Mouse (Mus musculus) intestine, embryonic 15.5 days (tissue): ENCODE results near the gene Kcnma1. TPM values are rescaled to one million over a fixed set of nuclear protein-coding genes. Genes with fewer than 3 reads are reported as not detected.

Experiments
- ATAC-seq: fragments of 200-750 bp; cut with Nextera tagmentation; 2 replicates; pipeline ENCODE4 v1.8.0; 2017; ENCODE audit warnings: moderate TSS enrichment, moderate library complexity
- H3K27ac ChIP-seq: fragments of 300-500 bp; sonication (generic); 2 replicates; pipeline ENCODE4 v1.5.1; 2015; ENCODE audit warnings: mild to moderate bottlenecking, inconsistent platforms
- H3K27me3 ChIP-seq: fragments of 300-500 bp; sonication (generic); replicated peaks from 2 replicates; pipeline ENCODE4 v1.6.1; 2015; ENCODE audit warnings: inconsistent platforms
- H3K36me3 ChIP-seq: fragments of 300-500 bp; sonication (generic); 2 replicates; pipeline ENCODE4 v1.6.1; 2015; ENCODE audit warnings: inconsistent platforms
- H3K4me1 ChIP-seq: fragments of 300-500 bp; sonication (generic); replicated peaks from 2 replicates; pipeline ENCODE4 v1.6.1; 2015; ENCODE audit warnings: inconsistent platforms
- H3K4me2 ChIP-seq: fragments of 300-500 bp; sonication (generic); replicated peaks from 2 replicates; pipeline ENCODE4 v1.6.1; 2015; ENCODE audit warnings: mild to moderate bottlenecking, inconsistent platforms
- H3K4me3 ChIP-seq: fragments of 300-500 bp; sonication (generic); replicated peaks from 2 replicates; pipeline ENCODE4 v1.5.1; 2015; ENCODE audit warnings: inconsistent platforms
- H3K9ac ChIP-seq: fragments of 300-500 bp; sonication (generic); 2 replicates; pipeline ENCODE4 v1.6.1; 2015; ENCODE audit warnings: inconsistent platforms
- H3K9me3 ChIP-seq: fragments of 300-500 bp; sonication (generic); 2 replicates; pipeline ENCODE4 v1.6.1; 2016; ENCODE audit warnings: inconsistent platforms
- WGBS: fragments of 180-500 bp; shearing (Covaris S2); methylation state at CpG from one replicate; pipeline ENCODE4 v1.1.7; 2015; 5-methylcytosine and 5-hydroxymethylcytosine counted together
- polyA plus RNA-seq: library from polyadenylated mRNA; unstranded; fragments of >200 nt; fragmentation: Nextera tagmentation; extraction: Ambion mirVana; gene quantifications from 2 replicates; pipeline ENCODE4 v1.2.1, GENCODE M21; 2015

Kcnma1 gene
- polyA plus RNA-seq, 1 experiment from 2014 or later: 7.4 TPM

GRCm38 (mm10) chr14:23400777-23401469, 613.4 kb downstream of the Kcnma1 start:
- Histone ChIP-seq H3K4me3 (no peak overlapping the region), H3K4me1 (no peaks in the 10 kb centered on the region), H3K27me3 (no peaks in the 10 kb centered on the region), H3K27ac (no peak overlapping the region), H3K9me3 (no peaks in the 10 kb centered on the region), H3K9ac (no peak overlapping the region), H3K36me3 (no peaks in the 10 kb centered on the region), H3K4me2 (no peak overlapping the region)
- peak; percentile 67 for ATAC-seq
- WGBS: 14% methylated on average over 6 of the region's 6 CpGs

GRCm38 (mm10) chr14:23397642-23398041, 616.6 kb downstream of the Kcnma1 start:
- WGBS: 89% methylated on average over 1 of the region's 1 CpGs
- no peaks in the 10 kb centered on the region for H3K9me3 ChIP-seq
- no peak overlapping the region for H3K27ac ChIP-seq
- no peak overlapping the region for H3K4me3 ChIP-seq
- ATAC-seq: no peak
- H3K27me3 ChIP-seq: no peaks in the 10 kb centered on the region
- H3K36me3 ChIP-seq: no peaks in the 10 kb centered on the region
- no peaks in the 10 kb centered on the region for H3K4me1 ChIP-seq
- H3K9ac ChIP-seq: no peak overlapping the region
- no peak overlapping the region for H3K4me2 ChIP-seq

GRCm38 (mm10) chr14:23391566-23391965, 622.7 kb downstream of the Kcnma1 start:
- H3K4me2 ChIP-seq: no peak overlapping the region
- H3K9me3 ChIP-seq: no peaks in the 10 kb centered on the region
- no peak overlapping the region for H3K4me3 ChIP-seq
- no peak for ATAC-seq
- no peaks in the 10 kb centered on the region for H3K36me3 ChIP-seq
- 52% methylated on average over 3 of the region's 3 CpGs for WGBS
- H3K4me1 ChIP-seq: no peaks in the 10 kb centered on the region
- H3K9ac ChIP-seq: no peak overlapping the region
- H3K27me3 ChIP-seq: no peaks in the 10 kb centered on the region
- no peak overlapping the region for H3K27ac ChIP-seq

GRCm38 (mm10) chr14:23390768-23391167, 623.5 kb downstream of the Kcnma1 start:
- H3K4me3 ChIP-seq: no peak overlapping the region
- H3K9me3 ChIP-seq: no peaks in the 10 kb centered on the region
- no peak overlapping the region for H3K9ac ChIP-seq
- no peak for ATAC-seq
- no peak overlapping the region for H3K4me2 ChIP-seq
- WGBS: 88% methylated on average over 5 of the region's 5 CpGs
- H3K27me3 ChIP-seq: no peaks in the 10 kb centered on the region
- no peaks in the 10 kb centered on the region for H3K4me1 ChIP-seq
- H3K27ac ChIP-seq: no peak overlapping the region
- no peaks in the 10 kb centered on the region for H3K36me3 ChIP-seq

GRCm38 (mm10) chr14:23390161-23390560, 624.1 kb downstream of the Kcnma1 start:
- no peaks in the 10 kb centered on the region for H3K36me3 ChIP-seq
- no peaks in the 10 kb centered on the region for H3K4me1 ChIP-seq
- H3K27ac ChIP-seq: no peak overlapping the region
- no peak overlapping the region for H3K4me3 ChIP-seq
- no peaks in the 10 kb centered on the region for H3K9me3 ChIP-seq
- no peaks in the 10 kb centered on the region for H3K27me3 ChIP-seq
- no peak overlapping the region for H3K4me2 ChIP-seq
- no peak for ATAC-seq
- no peak overlapping the region for H3K9ac ChIP-seq
- 48% methylated on average over 4 of the region's 4 CpGs for WGBS

- WGBS: 96% methylated on average over 3 of the region's 3 CpGs
- Histone ChIP-seq H3K27ac (no peak overlapping the region), H3K36me3 (no peaks in the 10 kb centered on the region), H3K9ac (no peak overlapping the region), H3K9me3 (no peaks in the 10 kb centered on the region), H3K27me3 (no peaks in the 10 kb centered on the region), H3K4me1 (no peaks in the 10 kb centered on the region), H3K4me3 (no peak overlapping the region), H3K4me2 (no peak overlapping the region)
- ATAC-seq: no peak
These were observed 627.5 kb downstream of the Kcnma1 start for GRCm38 (mm10) chr14:23386786-23387185.

- 53% methylated on average over 11 of the region's 11 CpGs for WGBS
- Histone ChIP-seq H3K27me3 (no peaks in the 10 kb centered on the region), H3K9me3 (no peaks in the 10 kb centered on the region), H3K4me1 (no peaks in the 10 kb centered on the region), H3K4me3 (no peak overlapping the region), H3K4me2 (no peak overlapping the region), H3K27ac (no peak overlapping the region), H3K36me3 (no peaks in the 10 kb centered on the region), H3K9ac (no peak overlapping the region)
- no peak for ATAC-seq
These were observed 628.3 kb downstream of the Kcnma1 start for GRCm38 (mm10) chr14:23385776-23386608.

- no peaks in the 10 kb centered on the region for H3K9me3 ChIP-seq
- H3K4me2 ChIP-seq: no peak overlapping the region
- H3K9ac ChIP-seq: no peak overlapping the region
- WGBS: 60% methylated on average over 6 of the region's 6 CpGs
- H3K27me3 ChIP-seq: no peaks in the 10 kb centered on the region
- H3K27ac ChIP-seq: no peak overlapping the region
- H3K4me3 ChIP-seq: no peak overlapping the region
- no peak for ATAC-seq
- no peaks in the 10 kb centered on the region for H3K36me3 ChIP-seq
- H3K4me1 ChIP-seq: no peaks in the 10 kb centered on the region
These were observed 635.8 kb downstream of the Kcnma1 start for GRCm38 (mm10) chr14:23378351-23379087.

GRCm38 (mm10) chr14:23372021-23372420, 642.3 kb downstream of the Kcnma1 start:
- Histone ChIP-seq H3K4me2 (no peak overlapping the region), H3K9ac (no peak overlapping the region), H3K27me3 (no peaks in the 10 kb centered on the region), H3K9me3 (no peaks in the 10 kb centered on the region), H3K4me3 (no peak overlapping the region), H3K4me1 (no peaks in the 10 kb centered on the region), H3K36me3 (no peaks in the 10 kb centered on the region), H3K27ac (no peak overlapping the region)
- no peak for ATAC-seq
- 76% methylated on average over 3 of the region's 3 CpGs for WGBS

- Histone ChIP-seq H3K4me2 (no peak overlapping the region), H3K9ac (no peak overlapping the region), H3K27me3 (no peaks in the 10 kb centered on the region), H3K27ac (no peak overlapping the region), H3K4me3 (no peak overlapping the region), H3K36me3 (no peaks in the 10 kb centered on the region), H3K4me1 (no peaks in the 10 kb centered on the region), H3K9me3 (no peaks in the 10 kb centered on the region)
- WGBS: 59% methylated on average over 11 of the region's 11 CpGs
- ATAC-seq: no peak
These were observed 653.7 kb downstream of the Kcnma1 start for GRCm38 (mm10) chr14:23360491-23360995.

GRCm38 (mm10) chr14:23358776-23359175, 655.5 kb downstream of the Kcnma1 start:
- Histone ChIP-seq H3K9ac (no peak overlapping the region), H3K9me3 (no peaks in the 10 kb centered on the region), H3K27me3 (no peaks in the 10 kb centered on the region), H3K27ac (no peak overlapping the region), H3K36me3 (no peaks in the 10 kb centered on the region), H3K4me2 (no peak overlapping the region), H3K4me3 (no peak overlapping the region), H3K4me1 (no peaks in the 10 kb centered on the region)
- no peak for ATAC-seq
- WGBS: 90% methylated on average over 6 of the region's 6 CpGs

GRCm38 (mm10) chr14:23357529-23358278, 656.6 kb downstream of the Kcnma1 start:
- Histone ChIP-seq H3K27ac (no peak overlapping the region), H3K4me1 (no peaks in the 10 kb centered on the region), H3K9ac (no peak overlapping the region), H3K9me3 (no peaks in the 10 kb centered on the region), H3K27me3 (no peaks in the 10 kb centered on the region), H3K4me3 (no peak overlapping the region), H3K4me2 (no peak overlapping the region), H3K36me3 (no peaks in the 10 kb centered on the region)
- WGBS: 72% methylated on average over 8 of the region's 8 CpGs
- ATAC-seq: no peak
